Mouse (Mus musculus): ENCODE results near the gene Gstp2. TPM values are rescaled to one million over a fixed set of nuclear protein-coding genes. Genes with fewer than 3 reads are reported as not detected.
"Not testable (repeated sequence)": the region's sequence is repeated elsewhere in the genome, so short reads cannot be mapped to it uniquely, and the experiment has no call there.

The Gstp2 gene
- polyA plus RNA-seq, 1 experiment from 2014 or later, result 3.4 TPM

DNA sequence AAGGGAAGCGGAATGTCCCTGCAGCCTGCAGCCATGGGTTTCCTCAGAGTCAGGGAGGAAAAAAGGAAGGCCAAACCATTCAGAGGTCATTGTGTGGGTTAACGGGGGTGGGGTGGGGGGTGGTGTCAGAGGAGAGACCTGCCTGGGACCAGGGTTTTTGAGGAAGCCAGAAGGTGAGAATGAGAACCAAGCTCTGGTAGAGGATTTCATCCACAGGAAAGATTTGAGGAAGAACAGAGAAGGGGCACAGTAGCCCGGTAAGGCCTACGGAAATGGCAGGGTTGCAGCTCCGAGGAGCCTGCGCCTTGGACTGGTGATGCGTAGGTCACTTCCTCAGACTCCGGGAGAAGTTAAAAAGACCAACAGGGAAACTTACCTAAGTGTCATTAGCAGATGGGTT, 24.9 kb upstream of the Gstp2 start:
- Histone ChIP-seq H3K4me2 (no peak overlapping the region), H3K9ac (no peak overlapping the region), H3K27me3 (ENCODE audit: insufficient read depth, low read length) (0 out of 2 replicates have a peak, but pooled peaks cover 2% of the 10 kb centered on the region), H3K9me3 (ENCODE audit: low read depth, low read length) (no peaks in the 10 kb centered on the region), H3K27ac (ENCODE audit: low read depth) (no peak overlapping the region), H3K36me3 (ENCODE audit: insufficient read depth) (no peaks in the 10 kb centered on the region), H3K4me1 (ENCODE audit: insufficient read depth) (no peaks in the 10 kb centered on the region), H3K4me3 (ENCODE audit: low read depth, low read length) (no peak overlapping the region)
- no peak for TF ChIP-seq CTCF (IDR thresholded peaks at IDR 0.05; ENCODE audit: low read depth)
- DNase-seq, result no peak
- WGBS, result 76% methylated on average over 8 of the region's 8 CpGs
- no peak for ATAC-seq (ENCODE audit: insufficient read depth)

DNA sequence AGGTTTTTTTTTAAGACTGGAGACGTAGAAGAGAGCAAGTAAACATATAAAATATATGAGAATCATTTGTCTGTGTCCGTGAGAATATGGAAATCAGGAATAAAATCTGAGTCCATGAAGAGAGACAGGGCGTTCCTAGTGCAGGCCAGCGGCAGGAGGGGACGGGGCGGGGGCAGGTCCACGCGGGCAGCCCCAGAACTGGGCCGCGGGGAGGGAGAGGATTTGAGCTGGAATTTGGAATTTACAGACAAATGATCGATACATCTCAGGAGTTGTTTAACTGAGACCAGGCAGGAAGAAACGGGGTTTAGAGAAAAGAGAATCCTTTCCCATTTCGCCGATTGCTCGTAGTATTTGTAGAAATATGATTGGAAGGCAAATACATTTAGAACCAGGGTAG, 24.5 kb upstream of the Gstp2 start:
- Histone ChIP-seq H3K36me3 (ENCODE audit: insufficient read depth) (no peaks in the 10 kb centered on the region), H3K27me3 (ENCODE audit: insufficient read depth, low read length) (0 out of 2 replicates have a peak, but pooled peaks cover 2% of the 10 kb centered on the region), H3K4me2 (no peak overlapping the region), H3K27ac (ENCODE audit: low read depth) (no peak overlapping the region), H3K9ac (no peak overlapping the region), H3K4me3 (ENCODE audit: low read depth, low read length) (no peak overlapping the region), H3K9me3 (ENCODE audit: low read depth, low read length) (no peaks in the 10 kb centered on the region), H3K4me1 (ENCODE audit: insufficient read depth) (no peaks in the 10 kb centered on the region)
- 63% methylated on average over 15 of the region's 15 CpGs for WGBS
- ATAC-seq (ENCODE audit: insufficient read depth) (no peak), DNase-seq (no peak)
- no peak for TF ChIP-seq CTCF (IDR thresholded peaks at IDR 0.05; ENCODE audit: low read depth)

DNA sequence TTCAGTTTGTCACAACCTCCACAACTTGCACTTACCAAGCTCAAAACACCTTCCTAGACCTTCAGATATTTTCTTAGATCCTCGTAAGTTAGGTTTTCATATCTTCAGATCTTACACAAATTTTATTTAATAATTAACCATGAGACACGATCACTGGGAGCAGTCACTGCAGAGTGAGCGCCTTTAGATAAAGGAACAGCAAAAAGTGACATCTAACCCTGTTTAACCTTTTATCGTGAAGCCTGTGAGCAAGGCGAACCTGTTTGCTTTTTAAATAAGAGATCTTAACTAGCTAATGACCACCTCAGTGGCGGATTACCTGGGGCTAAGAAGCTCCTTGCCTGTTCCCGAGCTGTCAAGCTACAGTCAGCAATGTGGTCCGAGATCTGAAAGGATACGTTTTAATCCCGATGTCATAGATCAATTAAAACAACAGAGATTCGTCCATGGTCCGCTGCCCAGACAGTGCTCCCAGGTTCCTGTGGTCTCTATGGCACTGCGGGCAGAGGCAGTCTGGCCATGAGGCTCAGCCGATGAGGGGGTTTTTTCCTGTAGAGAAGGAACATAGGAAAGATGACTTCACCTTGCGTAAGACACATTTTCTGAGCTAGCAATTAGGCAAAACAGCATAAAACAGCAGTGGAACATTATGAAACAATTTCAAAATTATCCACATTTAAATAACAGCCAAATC, 23.0 kb upstream of the Gstp2 start:
- Histone ChIP-seq H3K4me3 (ENCODE audit: low read depth, low read length) (no peak overlapping the region), H3K4me2 (no peak overlapping the region), H3K9ac (no peak overlapping the region), H3K27ac (ENCODE audit: low read depth) (no peak overlapping the region), H3K9me3 (ENCODE audit: low read depth, low read length) (no peaks in the 10 kb centered on the region), H3K27me3 (ENCODE audit: insufficient read depth, low read length) (0 out of 2 replicates have a peak, but pooled peaks cover 2% of the 10 kb centered on the region), H3K4me1 (ENCODE audit: insufficient read depth) (no peaks in the 10 kb centered on the region), H3K36me3 (ENCODE audit: insufficient read depth) (no peaks in the 10 kb centered on the region)
- ATAC-seq (ENCODE audit: insufficient read depth) (no peak), DNase-seq (no peak)
- TF ChIP-seq CTCF (IDR thresholded peaks at IDR 0.05; ENCODE audit: low read depth), result no peak
- whole genome bisulfite sequencing, result 49% methylated on average over 15 of the region's 15 CpGs

DNA sequence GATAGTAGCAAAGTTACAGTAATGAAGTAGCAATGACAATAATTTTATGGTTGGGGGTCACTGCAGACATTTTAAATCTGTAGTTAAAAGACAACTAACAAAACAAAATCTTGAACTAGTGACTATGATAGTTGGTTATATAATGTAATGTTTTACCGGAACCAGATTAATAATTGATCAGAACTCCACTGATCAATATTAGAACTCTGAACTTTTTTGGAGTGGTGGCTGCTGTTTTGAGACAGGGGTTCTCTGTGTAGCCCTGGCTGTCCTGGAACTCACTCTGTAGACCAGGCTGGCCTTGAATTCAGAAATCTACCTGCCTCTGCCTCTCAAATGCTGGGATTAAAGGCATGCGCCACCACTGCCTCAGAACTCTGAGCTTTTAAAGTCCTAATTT, 22.4 kb upstream of the Gstp2 start:
- H3K27me3 ChIP-seq (ENCODE audit: insufficient read depth, low read length); H3K4me1 ChIP-seq (ENCODE audit: insufficient read depth); H3K4me2 ChIP-seq; H3K36me3 ChIP-seq (ENCODE audit: insufficient read depth); H3K9ac ChIP-seq; H3K9me3 ChIP-seq (ENCODE audit: low read depth, low read length); ATAC-seq (ENCODE audit: insufficient read depth); H3K4me3 ChIP-seq (ENCODE audit: low read depth, low read length); H3K27ac ChIP-seq (ENCODE audit: low read depth); DNase-seq: not testable (repeated sequence)
- WGBS, result 85% methylated on average over 2 of the region's 2 CpGs

DNA sequence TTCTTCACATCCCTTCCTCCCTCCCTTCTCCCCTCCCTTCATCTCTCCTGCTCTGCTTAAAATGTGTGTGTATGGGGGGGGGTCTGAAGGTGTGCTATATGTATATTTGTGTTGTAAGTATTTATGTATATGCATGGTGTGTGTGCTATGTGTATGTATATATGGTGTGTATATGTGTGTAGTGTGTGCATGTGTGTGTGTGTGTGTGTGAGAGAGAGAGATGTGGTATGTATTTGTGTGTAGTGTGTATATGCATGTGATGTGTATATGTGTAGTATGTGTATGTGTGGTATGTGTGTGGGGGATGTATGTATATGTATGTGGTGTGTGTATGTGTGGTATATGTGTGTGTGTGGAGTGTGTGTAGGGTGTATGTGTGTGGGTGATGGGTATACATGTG, 21.1 kb upstream of the Gstp2 start:
- H3K27me3 ChIP-seq (ENCODE audit: insufficient read depth, low read length), result 0 out of 2 replicates have a peak, but pooled peaks cover 2% of the 10 kb centered on the region
- no peak overlapping the region for H3K4me3 ChIP-seq (ENCODE audit: low read depth, low read length)
- no peak overlapping the region for H3K4me2 ChIP-seq
- DNase-seq (no peak), ATAC-seq (ENCODE audit: insufficient read depth) (no peak)
- no peaks in the 10 kb centered on the region for H3K4me1 ChIP-seq (ENCODE audit: insufficient read depth)
- no peak overlapping the region for H3K27ac ChIP-seq (ENCODE audit: low read depth)
- TF ChIP-seq CTCF (IDR thresholded peaks at IDR 0.05; ENCODE audit: low read depth), result no peak
- H3K36me3 ChIP-seq (ENCODE audit: insufficient read depth), result no peaks in the 10 kb centered on the region
- H3K9ac ChIP-seq, result no peak overlapping the region
- no peaks in the 10 kb centered on the region for H3K9me3 ChIP-seq (ENCODE audit: low read depth, low read length)

DNA sequence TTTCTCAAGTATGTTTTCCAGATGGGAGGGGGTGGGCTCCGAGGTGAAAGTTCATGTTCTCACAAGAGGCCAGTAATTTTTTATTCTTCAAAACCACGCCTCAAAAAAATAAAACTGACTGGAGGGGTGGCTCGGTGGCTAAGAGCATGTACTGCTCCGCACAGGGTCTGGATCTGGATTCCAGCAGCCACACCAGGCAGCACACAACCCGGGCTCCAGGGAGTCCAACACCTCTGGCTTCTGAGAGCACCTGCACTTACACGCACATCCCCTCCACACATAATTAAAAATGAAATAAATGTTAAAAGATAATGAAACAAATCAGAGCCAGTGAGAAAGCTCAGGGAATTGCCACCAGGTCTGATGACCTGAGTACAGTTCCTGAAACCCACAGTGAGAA, 20.5 kb upstream of the Gstp2 start:
- Histone ChIP-seq H3K4me3 (ENCODE audit: low read depth, low read length) (no peak overlapping the region), H3K9me3 (ENCODE audit: low read depth, low read length) (no peaks in the 10 kb centered on the region), H3K27me3 (ENCODE audit: insufficient read depth, low read length) (0 out of 2 replicates have a peak, but pooled peaks cover 2% of the 10 kb centered on the region), H3K4me1 (ENCODE audit: insufficient read depth) (no peaks in the 10 kb centered on the region), H3K9ac (no peak overlapping the region), H3K27ac (ENCODE audit: low read depth) (no peak overlapping the region), H3K36me3 (ENCODE audit: insufficient read depth) (no peaks in the 10 kb centered on the region), H3K4me2 (no peak overlapping the region)
- TF ChIP-seq CTCF (IDR thresholded peaks at IDR 0.05; ENCODE audit: low read depth), result no peak
- 76% methylated on average over 6 of the region's 6 CpGs for WGBS
- DNase-seq, result no peak
- ATAC-seq (ENCODE audit: insufficient read depth), result no peak

DNA sequence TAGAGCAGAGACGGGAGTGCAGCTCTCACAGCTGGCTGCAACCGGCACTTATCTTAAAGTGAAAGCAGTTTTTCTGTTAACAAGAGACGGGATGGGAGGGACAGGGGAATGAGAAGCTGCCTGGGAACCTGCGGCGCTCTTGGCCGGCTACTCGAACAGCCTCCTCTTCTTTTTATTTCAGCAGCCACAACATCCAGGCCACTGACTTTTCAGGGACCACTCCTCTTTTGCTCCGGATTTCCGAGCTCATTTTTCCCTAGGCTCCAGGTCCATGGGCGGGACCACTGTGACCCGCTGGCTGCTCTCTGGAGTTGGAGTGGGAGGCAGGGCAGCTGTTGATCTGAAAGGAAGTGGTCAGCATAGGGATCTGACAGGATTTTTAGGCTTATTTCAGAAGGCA, 18.7 kb upstream of the Gstp2 start:
- not testable (repeated sequence) for H3K4me2 ChIP-seq; H3K27me3 ChIP-seq (ENCODE audit: insufficient read depth, low read length); H3K9ac ChIP-seq; H3K9me3 ChIP-seq (ENCODE audit: low read depth, low read length); DNase-seq; ATAC-seq (ENCODE audit: insufficient read depth); H3K36me3 ChIP-seq (ENCODE audit: insufficient read depth); H3K4me3 ChIP-seq (ENCODE audit: low read depth, low read length); H3K4me1 ChIP-seq (ENCODE audit: insufficient read depth); H3K27ac ChIP-seq (ENCODE audit: low read depth)
- WGBS, result 0% methylated on average over 1 of the region's 11 CpGs

DNA sequence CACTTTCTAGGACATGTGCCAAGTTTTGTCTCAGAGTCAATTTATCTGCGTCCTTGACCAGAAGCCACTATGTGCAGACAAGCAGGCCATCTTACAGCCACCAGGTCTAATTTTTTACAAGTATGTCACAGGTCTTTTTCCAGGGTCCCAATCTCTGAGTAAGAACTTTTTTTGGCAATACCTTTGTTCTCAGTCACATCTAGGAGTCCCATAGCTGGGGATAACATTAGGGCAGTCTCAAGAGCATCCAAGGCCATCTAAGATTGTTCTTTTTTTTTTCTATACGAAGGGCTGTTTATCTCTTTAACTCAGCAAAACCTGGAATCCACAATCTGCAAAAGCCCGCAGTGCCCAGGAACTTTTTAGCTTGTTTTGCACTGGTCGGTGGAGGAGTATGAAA, 17.5 kb upstream of the Gstp2 start:
- not testable (repeated sequence) for H3K9ac ChIP-seq; H3K4me1 ChIP-seq (ENCODE audit: insufficient read depth); H3K4me3 ChIP-seq (ENCODE audit: low read depth, low read length); H3K27ac ChIP-seq (ENCODE audit: low read depth); ATAC-seq (ENCODE audit: insufficient read depth); DNase-seq; H3K27me3 ChIP-seq (ENCODE audit: insufficient read depth, low read length); H3K4me2 ChIP-seq; H3K9me3 ChIP-seq (ENCODE audit: low read depth, low read length); H3K36me3 ChIP-seq (ENCODE audit: insufficient read depth)
- 28% methylated on average over 3 of the region's 4 CpGs for WGBS
